In genomic region chr4:32360496-32360895, GRCm38 (mm10) we compare ENCODE assay signal across 26 mouse cellular contexts.
DNase-seq lines count a peak whose midpoint lies in the region; ATAC-seq and TF ChIP-seq lines count a peak whose summit lies in the region.
"Had no signal": no experiment of that assay in that cellular context is flagged by ENCODE, and none has a peak within 500 bp of the region (broad histone marks: within the 10 kb centered on the region; RNA-seq: fewer than 3 reads in every experiment).

No protein-coding gene starts in this region.

- ATAC-seq in forebrain, embryonic 11.5 days (replicated peaks; ENCODE audit: low FRiP score): no peak
- ATAC-seq in forebrain, postnatal 0 days: no peak
- ATAC-seq in hindbrain, embryonic 13.5 days (ENCODE audit: low FRiP score): no peak
- no peak for ATAC-seq in hindbrain, embryonic 16.5 days
- no peak for ATAC-seq in neural tube, embryonic 13.5 days (ENCODE audit: low read depth)
- no peak for ATAC-seq in neural tube, embryonic 15.5 days (ENCODE audit: low FRiP score)
- ATAC-seq: activated CD4-positive, CD25-positive, alpha-beta regulatory T cell, adult 4 months; CD4-positive, CD25-positive, alpha-beta regulatory T cell, adult 4 months; forebrain, embryonic 14.5 days; Patski had no signal

- H3K27ac ChIP-seq in forebrain, embryonic 11.5 days (ENCODE audit: low read depth, low read length): no peak overlapping the region
- no peak overlapping the region for H3K27ac ChIP-seq in forebrain, postnatal 0 days (ENCODE audit: low read depth, low read length)
- H3K27ac ChIP-seq in heart, embryonic 10.5 days: no peak overlapping the region
- H3K27ac ChIP-seq in hindbrain, embryonic 13.5 days: peak overlapping the region; percentile 37; the same call in 1 of the 2 replicates
- H3K27ac ChIP-seq in hindbrain, embryonic 16.5 days (ENCODE audit: low read depth, low read length): no peak overlapping the region
- 0 out of 2 replicates have a peak overlapping the region, but pooled peaks have one; percentile 42 for H3K27ac ChIP-seq in neural tube, embryonic 13.5 days (replicated peaks)
- H3K27ac ChIP-seq in neural tube, embryonic 15.5 days (replicated peaks): no peak overlapping the region
- H3K27ac ChIP-seq: embryonic facial prominence, embryonic 10.5 days had no signal

- DNase-seq in forebrain, embryonic 11.5 days (ENCODE audit: low spot score): peak; percentile 35
- no peak for DNase-seq in forebrain, postnatal 0 days
- DNase-seq in heart, embryonic 10.5 days (ENCODE audit: low spot score): peak; percentile 65
- no peak for DNase-seq in heart, postnatal 4 days
- DNase-seq: adrenal gland, adult 8-10 months; adrenal gland, postnatal 14 days; adrenal gland, postnatal 36 days; B cell, adult 2 months; cerebellum, adult 11-12 months; cerebellum, adult 2 months; cerebellum, adult 9-10 months; cerebellum, postnatal 10 days; cerebellum, postnatal 25 days had no signal

- H3K4me1 ChIP-seq in forebrain, embryonic 11.5 days (replicated peaks; ENCODE audit: control insufficient read depth, insufficient read depth, low read length): peaks cover 16% of the 10 kb centered on the region; the same call in 1 of the 2 replicates
- peaks cover 11% of the 10 kb centered on the region for H3K4me1 ChIP-seq in forebrain, postnatal 0 days (ENCODE audit: insufficient read depth)
- peaks cover 69% of the 10 kb centered on the region for H3K4me1 ChIP-seq in heart, embryonic 10.5 days
- H3K4me1 ChIP-seq in hindbrain, embryonic 13.5 days (replicated peaks): peaks cover 80% of the 10 kb centered on the region
- H3K4me1 ChIP-seq in hindbrain, embryonic 16.5 days (ENCODE audit: control insufficient read depth, insufficient read depth, low read depth, low read length): peaks cover 45% of the 10 kb centered on the region
- peaks cover 85% of the 10 kb centered on the region for H3K4me1 ChIP-seq in neural tube, embryonic 13.5 days (replicated peaks)
- peaks cover 56% of the 10 kb centered on the region for H3K4me1 ChIP-seq in neural tube, embryonic 15.5 days

- H3K9ac ChIP-seq in forebrain, embryonic 11.5 days (ENCODE audit: low read length): no peak overlapping the region
- H3K9ac ChIP-seq in forebrain, postnatal 0 days: no peak overlapping the region
- H3K9ac ChIP-seq in hindbrain, embryonic 13.5 days: no peak overlapping the region
- H3K9ac ChIP-seq in hindbrain, embryonic 16.5 days (ENCODE audit: low read depth, low read length): no peak overlapping the region
- no peak overlapping the region for H3K9ac ChIP-seq in neural tube, embryonic 13.5 days
- H3K9ac ChIP-seq in neural tube, embryonic 15.5 days (replicated peaks): no peak overlapping the region
- H3K9ac ChIP-seq: embryonic facial prominence, embryonic 12.5 days; forebrain, embryonic 12.5 days had no signal

- no peaks in the 10 kb centered on the region for H3K36me3 ChIP-seq in forebrain, embryonic 11.5 days (ENCODE audit: control insufficient read depth, insufficient read depth, low read length)
- H3K36me3 ChIP-seq in forebrain, postnatal 0 days (ENCODE audit: insufficient read depth): no peaks in the 10 kb centered on the region
- H3K36me3 ChIP-seq in heart, embryonic 10.5 days: no peaks in the 10 kb centered on the region
- H3K36me3 ChIP-seq in hindbrain, embryonic 13.5 days: no peaks in the 10 kb centered on the region
- H3K36me3 ChIP-seq in hindbrain, embryonic 16.5 days (ENCODE audit: control insufficient read depth, insufficient read depth, low read length): no peaks in the 10 kb centered on the region
- no peaks in the 10 kb centered on the region for H3K36me3 ChIP-seq in neural tube, embryonic 13.5 days
- no peaks in the 10 kb centered on the region for H3K36me3 ChIP-seq in neural tube, embryonic 15.5 days
- H3K36me3 ChIP-seq: embryonic facial prominence, embryonic 10.5 days; embryonic facial prominence, embryonic 12.5 days; forebrain, embryonic 12.5 days; G1E had no signal

- 90% methylated on average over 5 of the region's 5 CpGs for WGBS in forebrain, embryonic 11.5 days
- 95% methylated on average over 5 of the region's 5 CpGs for WGBS in forebrain, postnatal 0 days
- WGBS in heart, embryonic 10.5 days: 83% methylated on average over 5 of the region's 5 CpGs
- WGBS in hindbrain, embryonic 13.5 days: 86% methylated on average over 5 of the region's 5 CpGs
- 89% methylated on average over 5 of the region's 5 CpGs for WGBS in hindbrain, embryonic 16.5 days
- 88% methylated on average over 5 of the region's 5 CpGs for WGBS in neural tube, embryonic 13.5 days
- 88% methylated on average over 5 of the region's 5 CpGs for WGBS in neural tube, embryonic 15.5 days

- H3K4me2 ChIP-seq in forebrain, embryonic 11.5 days (ENCODE audit: low read depth, low read length, severe bottlenecking): no peak overlapping the region
- no peak overlapping the region for H3K4me2 ChIP-seq in forebrain, postnatal 0 days (ENCODE audit: low read depth)
- no peak overlapping the region for H3K4me2 ChIP-seq in hindbrain, embryonic 13.5 days
- H3K4me2 ChIP-seq in hindbrain, embryonic 16.5 days (ENCODE audit: low read length): no peak overlapping the region
- H3K4me2 ChIP-seq in neural tube, embryonic 13.5 days: no peak overlapping the region
- H3K4me2 ChIP-seq in neural tube, embryonic 15.5 days: no peak overlapping the region
- H3K4me2 ChIP-seq: embryonic facial prominence, embryonic 12.5 days; forebrain, embryonic 12.5 days had no signal

- H3K4me3 ChIP-seq in forebrain, embryonic 11.5 days (ENCODE audit: low read depth, low read length): no peak overlapping the region
- H3K4me3 ChIP-seq in forebrain, postnatal 0 days (ENCODE audit: low read depth, low read length): no peak overlapping the region
- H3K4me3 ChIP-seq in heart, embryonic 10.5 days: no peak overlapping the region
- no peak overlapping the region for H3K4me3 ChIP-seq in hindbrain, embryonic 13.5 days
- H3K4me3 ChIP-seq in hindbrain, embryonic 16.5 days (ENCODE audit: low read length): no peak overlapping the region
- H3K4me3 ChIP-seq in neural tube, embryonic 13.5 days: no peak overlapping the region
- no peak overlapping the region for H3K4me3 ChIP-seq in neural tube, embryonic 15.5 days (replicated peaks)
- H3K4me3 ChIP-seq: embryonic facial prominence, embryonic 10.5 days; embryonic facial prominence, embryonic 12.5 days; forebrain, embryonic 12.5 days had no signal

- no peaks in the 10 kb centered on the region for H3K27me3 ChIP-seq in forebrain, embryonic 11.5 days (ENCODE audit: control insufficient read depth, insufficient read depth, low read length)
- no peaks in the 10 kb centered on the region for H3K27me3 ChIP-seq in forebrain, postnatal 0 days (ENCODE audit: insufficient read depth, low read length)
- no peaks in the 10 kb centered on the region for H3K27me3 ChIP-seq in heart, embryonic 10.5 days (ENCODE audit: insufficient read depth, poor library complexity, severe bottlenecking)
- H3K27me3 ChIP-seq in hindbrain, embryonic 13.5 days: no peaks in the 10 kb centered on the region
- H3K27me3 ChIP-seq in hindbrain, embryonic 16.5 days (replicated peaks; ENCODE audit: control insufficient read depth, insufficient read depth, low read length): no peaks in the 10 kb centered on the region
- H3K27me3 ChIP-seq in neural tube, embryonic 13.5 days: no peaks in the 10 kb centered on the region
- H3K27me3 ChIP-seq in neural tube, embryonic 15.5 days (replicated peaks): no peaks in the 10 kb centered on the region
- H3K27me3 ChIP-seq: CH12.LX; embryonic facial prominence, embryonic 12.5 days; forebrain, embryonic 12.5 days; Patski had no signal

- H3K9me3 ChIP-seq in forebrain, embryonic 11.5 days (ENCODE audit: control insufficient read depth, low read length): no peaks in the 10 kb centered on the region
- H3K9me3 ChIP-seq in forebrain, postnatal 0 days (ENCODE audit: low read length): no peaks in the 10 kb centered on the region
- no peaks in the 10 kb centered on the region for H3K9me3 ChIP-seq in heart, embryonic 10.5 days
- H3K9me3 ChIP-seq in hindbrain, embryonic 13.5 days: no peaks in the 10 kb centered on the region
- no peaks in the 10 kb centered on the region for H3K9me3 ChIP-seq in hindbrain, embryonic 16.5 days (ENCODE audit: control insufficient read depth, low read length)
- no peaks in the 10 kb centered on the region for H3K9me3 ChIP-seq in neural tube, embryonic 13.5 days
- H3K9me3 ChIP-seq in neural tube, embryonic 15.5 days (replicated peaks): no peaks in the 10 kb centered on the region
- H3K9me3 ChIP-seq: embryonic facial prominence, embryonic 10.5 days; embryonic facial prominence, embryonic 12.5 days; forebrain, embryonic 12.5 days had no signal

- no peak for TF ChIP-seq CTCF in forebrain, postnatal 0 days (IDR thresholded peaks at IDR 0.05; ENCODE audit: low read depth)

Comparison
In these comparisons a context has a peak if more than half of its experiments do, and no peak if none do; other contexts are left out.
1. DNase-seq: peak in forebrain, embryonic 11.5 days (single experiment) and heart, embryonic 10.5 days (single experiment); none in forebrain, postnatal 0 days (single experiment) and heart, postnatal 4 days (single experiment).
2. H3K27ac ChIP-seq: peak in hindbrain, embryonic 13.5 days (single experiment) and neural tube, embryonic 13.5 days (single experiment); none in forebrain, embryonic 11.5 days (single experiment), forebrain, postnatal 0 days (single experiment), heart, embryonic 10.5 days (single experiment), hindbrain, embryonic 16.5 days (single experiment) and neural tube, embryonic 15.5 days (single experiment).